Mouse (Mus musculus): ENCODE measurements at regions not wholly inside any gene's neighbourhood (a gene's known extent, or its start where the extent isn't known, plus 50 kb on each side); places are given as distances from the start of the nearest gene placed in this dataset.
A peak's percentile ranks its signal among the peaks of the same experiment; 100 is the strongest.

DNA sequence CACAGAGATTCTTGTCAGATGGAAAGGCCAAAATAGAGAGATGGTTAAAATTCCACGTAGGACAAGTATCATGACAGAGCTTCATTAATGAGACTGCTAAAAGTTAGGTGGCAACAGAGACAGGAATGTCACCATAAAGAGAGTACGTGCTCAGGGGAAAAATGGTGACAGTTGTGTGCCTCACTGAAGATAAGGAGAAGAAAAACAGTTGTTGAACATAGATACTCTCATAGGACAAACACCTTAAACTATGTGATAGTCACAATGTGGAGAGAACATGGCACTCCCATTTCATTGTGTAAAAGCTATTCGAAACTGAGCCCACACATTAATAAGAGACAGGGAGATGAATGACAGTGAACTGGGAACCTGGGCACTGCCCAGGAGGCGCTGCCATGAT, 66.1 kb upstream of the Eed start:
- peak; percentile 45 for DNase-seq (ENCODE audit: low read depth, low spot score)
- TF ChIP-seq MYB (IDR thresholded peaks at IDR 0.05; ENCODE audit: low read depth, low read length) (0 out of 2 replicates have a peak, but pooled peaks have one; percentile 51), ZMIZ1 (IDR thresholded peaks at IDR 0.05; ENCODE audit: low read depth, low read length) (no peak), POLR2AphosphoS2 (IDR thresholded peaks at IDR 0.05; ENCODE audit: low read length) (no peak), NELFE (IDR thresholded peaks at IDR 0.05; ENCODE audit: low read depth, low read length) (no peak), GABPA (IDR thresholded peaks at IDR 0.05; ENCODE audit: low read depth, low read length) (no peak), JUND (IDR thresholded peaks at IDR 0.05; ENCODE audit: low read depth, low read length) (no peak), MYC (IDR thresholded peaks at IDR 0.05; ENCODE audit: low read depth, low read length) (no peak), TAL1 (IDR thresholded peaks at IDR 0.05; ENCODE audit: low read length) (peak; percentile 76), TCF12 (IDR thresholded peaks at IDR 0.05; ENCODE audit: low read depth, low read length) (peak; percentile 86), EP300 (IDR thresholded peaks at IDR 0.05; ENCODE audit: low read depth in 1 of 2, low read length in 2 of 2) (peak; percentile 85 to 89), ETS1 (IDR thresholded peaks at IDR 0.05; ENCODE audit: low read depth, low read length) (0 out of 2 replicates have a peak, but pooled peaks have one; percentile 24), CTCF (IDR thresholded peaks at IDR 0.05 in 2 of 3, conservative IDR thresholded peaks at IDR 0.05 in 1 of 3; ENCODE audit: control insufficient read depth in 1 of 3, insufficient read depth in 1 of 3, low read depth in 2 of 3, low read length in 3 of 3, poor library complexity in 1 of 3, severe bottlenecking in 1 of 3) (no peak), MAFK (IDR thresholded peaks at IDR 0.05; ENCODE audit: borderline replicate concordance, low read depth, low read length) (no peak), BHLHE40 (IDR thresholded peaks at IDR 0.05; ENCODE audit: borderline replicate concordance, low read depth, low read length) (no peak), GATA1 (IDR thresholded peaks at IDR 0.05; ENCODE audit: low read depth, low read length) (peak; percentile 75)
- Histone ChIP-seq H3K9ac (ENCODE audit: control insufficient read depth, low read depth, low read length, poor library complexity, severe bottlenecking) (no peak overlapping the region), H3K27me3 (ENCODE audit: control insufficient read depth in 1 of 2, insufficient read depth in 2 of 2, low read length in 2 of 2) (no peaks in the 10 kb centered on the region), H3K4me1 (ENCODE audit: control insufficient read depth in 1 of 2, insufficient read depth in 2 of 2, low read length in 2 of 2) (peaks cover 14 to 39% of the 10 kb centered on the region in 2 experiments), H3K36me3 (ENCODE audit: control insufficient read depth in 1 of 2, insufficient read depth in 2 of 2, low read length in 2 of 2) (peaks cover 0 to 22% of the 10 kb centered on the region in 2 experiments; a peak in 2 of 4 replicates), H3K27ac (ENCODE audit: control insufficient read depth, low read depth, low read length) (peak overlapping the region; percentile 25; the same call in 1 of the 2 replicates), H3K9me3 (replicated peaks; ENCODE audit: insufficient read depth, low read length) (no peaks in the 10 kb centered on the region), H3K79me2 (ENCODE audit: control insufficient read depth, insufficient read depth, low read length, poor library complexity) (no peaks in the 10 kb centered on the region), H3K4me3 (ENCODE audit: control insufficient read depth in 1 of 2, insufficient read depth in 1 of 2, low read depth in 2 of 2, low read length in 2 of 2) (no peak overlapping the region)

GRCm38 (mm10) chr7:90048401-90049307, 67.9 kb upstream of the Eed start:
- H3K36me3 ChIP-seq (ENCODE audit: control insufficient read depth in 1 of 2, insufficient read depth in 2 of 2, low read length in 2 of 2) = peaks cover 0 to 17% of the 10 kb centered on the region in 2 experiments; a peak in 2 of 4 replicates
- H3K9ac ChIP-seq (ENCODE audit: control insufficient read depth, low read depth, low read length, poor library complexity, severe bottlenecking) = no peak overlapping the region
- no peaks in the 10 kb centered on the region for H3K79me2 ChIP-seq (ENCODE audit: control insufficient read depth, insufficient read depth, low read length, poor library complexity)
- peaks cover 13 to 30% of the 10 kb centered on the region in 2 experiments for H3K4me1 ChIP-seq (ENCODE audit: control insufficient read depth in 1 of 2, insufficient read depth in 2 of 2, low read length in 2 of 2)
- no peak overlapping the region for H3K4me3 ChIP-seq (ENCODE audit: control insufficient read depth in 1 of 2, insufficient read depth in 1 of 2, low read depth in 2 of 2, low read length in 2 of 2)
- DNase-seq (ENCODE audit: low read depth, low spot score) = peak; percentile 39
- TF ChIP-seq POLR2A (IDR thresholded peaks at IDR 0.05; ENCODE audit: control insufficient read depth in 1 of 2, insufficient read depth in 1 of 2, low read depth in 1 of 2, low read length in 2 of 2, poor library complexity in 1 of 2) (no peak), HCFC1 (IDR thresholded peaks at IDR 0.05; ENCODE audit: low read depth, low read length) (no peak), EP300 (IDR thresholded peaks at IDR 0.05; ENCODE audit: low read depth in 1 of 2, low read length in 2 of 2) (peak in 1 of 2 experiments; percentile 48; a peak in 2 of 4 replicates), ETS1 (IDR thresholded peaks at IDR 0.05; ENCODE audit: low read depth, low read length) (peak; percentile 37; the same call in 1 of the 2 replicates), TCF12 (IDR thresholded peaks at IDR 0.05; ENCODE audit: low read depth, low read length) (0 out of 2 replicates have a peak, but pooled peaks have one; percentile 33), ZNF384 (IDR thresholded peaks at IDR 0.05; ENCODE audit: low read depth, low read length) (peak; percentile 94)
- no peaks in the 10 kb centered on the region for H3K27me3 ChIP-seq (ENCODE audit: control insufficient read depth in 1 of 2, insufficient read depth in 2 of 2, low read length in 2 of 2)
- no peaks in the 10 kb centered on the region for H3K9me3 ChIP-seq (replicated peaks; ENCODE audit: insufficient read depth, low read length)
- no peak overlapping the region for H3K27ac ChIP-seq (ENCODE audit: control insufficient read depth, low read depth, low read length)

All from MEL (cell line).